Mouse (Mus musculus): ENCODE measurements around the gene Trem2.
"Not testable (repeated sequence)": the region's sequence is repeated elsewhere in the genome, so short reads cannot be mapped to it uniquely, and the experiment has no call there.

Trem2 gene

GRCm38 (mm10) chr17:48350681-48351193 lies 4.5 kb downstream of the Trem2 start:
- DNase-seq (ENCODE audit: low read depth, low spot score) = no peak

- DNase-seq (ENCODE audit: low read depth, low spot score) = not testable (repeated sequence)
Measured at GRCm38 (mm10) chr17:48352976-48353375, 6.8 kb downstream of the Trem2 start.

GRCm38 (mm10) chr17:48355822-48356221 lies 9.6 kb downstream of the Trem2 start:
- DNase-seq (ENCODE audit: low read depth, low spot score) = no peak

GRCm38 (mm10) chr17:48357892-48358291 lies 11.7 kb downstream of the Trem2 start:
- DNase-seq (ENCODE audit: low read depth, low spot score) = no peak

GRCm38 (mm10) chr17:48359616-48360015 lies 13.4 kb downstream of the Trem2 start, which contains the start of gene Treml1:
TSS of gene Treml1 (plus strand) at chr17:48359916.
- DNase-seq (ENCODE audit: low read depth, low spot score) = no peak

GRCm38 (mm10) chr17:48360462-48360861 lies 14.3 kb downstream of the Trem2 start:
- DNase-seq (ENCODE audit: low read depth, low spot score) = no peak

GRCm38 (mm10) chr17:48362346-48362745 lies 16.1 kb downstream of the Trem2 start:
- no peak for DNase-seq (ENCODE audit: low read depth, low spot score)

- no peak for DNase-seq (ENCODE audit: low read depth, low spot score)
Measured at GRCm38 (mm10) chr17:48362966-48363365, 16.8 kb downstream of the Trem2 start.

GRCm38 (mm10) chr17:48363421-48363965 lies 17.3 kb downstream of the Trem2 start:
- no peak for DNase-seq (ENCODE audit: low read depth, low spot score)

- no peak for DNase-seq (ENCODE audit: low read depth, low spot score)
Measured at GRCm38 (mm10) chr17:48365511-48366155, 19.4 kb downstream of the Trem2 start.

- DNase-seq (ENCODE audit: low read depth, low spot score) = no peak
Measured at GRCm38 (mm10) chr17:48366806-48367205, 20.6 kb downstream of the Trem2 start.

- DNase-seq (ENCODE audit: low read depth, low spot score) = no peak
Measured at GRCm38 (mm10) chr17:48371621-48372020, 25.4 kb downstream of the Trem2 start.

GRCm38 (mm10) chr17:48372987-48373386 lies 26.8 kb downstream of the Trem2 start:
- DNase-seq (ENCODE audit: low read depth, low spot score) = no peak

GRCm38 (mm10) chr17:48376102-48376501 lies 29.9 kb downstream of the Trem2 start:
- no peak for DNase-seq (ENCODE audit: low read depth, low spot score)

GRCm38 (mm10) chr17:48379050-48379449 lies 32.8 kb downstream of the Trem2 start:
- DNase-seq (ENCODE audit: low read depth, low spot score) = no peak

GRCm38 (mm10) chr17:48385786-48386461 lies 39.7 kb downstream of the Trem2 start:
- no peak for DNase-seq (ENCODE audit: low read depth, low spot score)

GRCm38 (mm10) chr17:48388666-48389065 lies 42.5 kb downstream of the Trem2 start:
- no peak for DNase-seq (ENCODE audit: low read depth, low spot score)

GRCm38 (mm10) chr17:48389442-48389841 lies 43.2 kb downstream of the Trem2 start:
- no peak for DNase-seq (ENCODE audit: low read depth, low spot score)

- DNase-seq (ENCODE audit: low read depth, low spot score) = no peak
Measured at GRCm38 (mm10) chr17:48391446-48391845, 45.2 kb downstream of the Trem2 start.

- DNase-seq (ENCODE audit: low read depth, low spot score) = no peak
Measured at GRCm38 (mm10) chr17:48392616-48393015, 46.4 kb downstream of the Trem2 start.

GRCm38 (mm10) chr17:48401710-48402109 lies 55.5 kb downstream of the Trem2 start:
- no peak for DNase-seq (ENCODE audit: low read depth, low spot score)

- DNase-seq (ENCODE audit: low read depth, low spot score) = no peak
Measured at GRCm38 (mm10) chr17:48402751-48403150, 56.5 kb downstream of the Trem2 start.
